Mouse (Mus musculus) bone marrow, adult 2 months (tissue): ENCODE measurements around the gene Cacna1d.

Experiments used
- CTCF ChIP-seq: fragments of 200-500 bp; IDR thresholded peaks from 2 replicates; pipeline ENCODE4 v1.5.1; 2011; ENCODE audit warnings: low read length, control low read depth; ENCODE audit not compliant: control insufficient read depth, insufficient read depth
- POLR2A ChIP-seq: fragments of 200-500 bp; IDR thresholded peaks from 2 replicates; pipeline ENCODE4 v1.6.1; 2011; ENCODE audit warnings: low read depth, mild to moderate bottlenecking, control low read depth, low read length, borderline replicate concordance; ENCODE audit not compliant: control insufficient read depth

DNA sequence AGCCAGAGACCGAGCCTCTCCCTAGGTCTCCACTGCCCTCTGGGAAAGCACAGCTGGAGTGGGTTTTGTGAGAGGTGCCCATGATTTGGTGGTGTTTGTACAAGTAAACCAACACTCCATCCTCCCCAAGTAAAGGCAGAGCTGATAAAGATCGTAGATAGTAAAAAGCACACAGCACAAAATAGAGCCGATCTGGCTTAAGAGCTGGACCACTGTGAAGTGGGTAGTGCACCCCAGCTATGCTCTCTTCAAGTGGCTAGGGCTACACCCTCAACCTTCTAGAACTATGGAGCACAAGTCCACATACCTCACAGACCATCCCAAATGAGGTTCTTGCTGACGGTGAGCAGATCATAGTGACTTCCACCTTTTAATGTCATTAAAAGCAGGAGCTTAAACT lies 451.8 kb downstream of the Cacna1d start:
- TF ChIP-seq CTCF: no peak
- TF ChIP-seq POLR2A: no peak
